Mouse (Mus musculus) embryonic stem cell, embryonic (primary cell): Measurements from ENCODE around the gene Slc22a5.

Experiments
- CTCF ChIA-PET, 4 experiments: fragments of 300-600 bp in 2 of 4; fragments of 350-600 bp in 2 of 4; sonication (Branson Sonifier 250); formaldehyde crosslinking; loops; one replicate each; lab custom pipeline; 2022; ENCODE audit warnings: inconsistent platforms in 2 of 4; lab: Charles Lee
- POLR2A ChIA-PET, 4 experiments: fragments of 300-600 bp in 2 of 4; fragments of 350-600 bp in 2 of 4; sonication (Branson Sonifier 250); formaldehyde crosslinking; loops; one replicate each; lab custom pipeline; 2022; ENCODE audit warnings: antibody characterized with exemption in 4 of 4, inconsistent platforms in 1 of 4; lab: Charles Lee

The Slc22a5 gene

DNA sequence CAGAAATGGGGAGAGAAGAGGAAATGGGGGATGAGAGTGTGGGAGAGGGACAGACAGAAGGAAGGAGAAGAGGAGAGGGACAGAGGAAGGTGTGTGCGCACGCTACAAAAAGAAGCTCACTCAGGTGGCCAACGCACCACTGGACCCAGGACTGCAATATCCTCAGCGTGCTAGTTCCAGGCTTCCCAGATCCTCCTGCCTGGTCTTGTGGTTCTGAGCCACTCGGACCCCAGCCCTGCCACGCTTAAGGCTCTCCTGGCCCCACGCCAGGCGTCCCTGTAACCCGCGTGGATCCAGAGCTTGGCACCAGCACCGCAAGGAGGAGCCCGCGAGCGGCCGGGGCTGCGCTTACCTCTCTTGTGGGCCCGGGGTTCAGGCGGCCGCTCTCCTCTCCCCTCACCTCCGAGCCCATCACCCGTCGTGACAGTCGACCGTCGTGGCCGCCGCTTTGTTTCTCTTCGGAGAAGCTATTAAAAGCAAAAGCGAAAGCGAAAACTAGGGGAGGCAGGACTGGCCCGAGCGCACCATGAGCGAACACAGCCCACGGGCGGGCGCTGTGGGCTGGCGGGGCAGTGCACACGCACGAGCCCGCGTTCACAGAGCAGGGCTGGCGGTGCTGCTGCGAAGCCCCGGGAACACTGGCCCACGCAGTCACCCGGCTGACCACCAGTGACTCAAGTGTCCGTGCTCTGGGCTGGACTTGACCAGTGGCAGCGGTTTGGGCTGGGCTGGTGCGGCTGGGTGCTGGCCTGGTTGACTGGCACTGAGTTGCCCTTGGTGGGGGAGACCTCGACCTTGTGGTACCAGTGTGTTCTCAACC is 32.5 kb downstream of the Slc22a5 start, which contains the start of gene Gm12216:
Gm12216 (minus strand) TSS at position 496 of the 820 bp plus-strand sequence.
- CTCF ChIA-PET, result interaction anchor here (0.6 to 3.0 kb wide), 19 partner anchors 9 to 267 kb away, joined by 3 to 16 read pairs (median 4); partner anchors contain the start of gene Rad50 (in 1 of the 4)

GRCm38 (mm10) chr11:53858058-53858760 is 33.3 kb downstream of the Slc22a5 start:
- ChIA-PET POLR2A (interaction anchor here (0.6 to 2.1 kb wide), 9 partner anchors 9 to 189 kb away, joined by 3 to 6 read pairs (median 3); partner anchors contain the start of gene Irf1 (in 1 of the 4)), CTCF (interaction anchor here (0.6 to 3.0 kb wide), 22 partner anchors 8 to 399 kb away, joined by 3 to 16 read pairs (median 4); partner anchors contain the start of gene Rad50 (in 1 of the 4))

More for the DNA sequence above, 32.5 kb downstream of the Slc22a5 start, which contains the start of gene Gm12216:
- POLR2A ChIA-PET, result interaction anchor here in 3 of 4 experiments (0.6 to 1.4 kb wide), 8 partner anchors 10 to 496 kb away, joined by 3 to 5 read pairs (median 3); partner anchors contain the start of gene Irf1 (in 1 of the 3)

GRCm38 (mm10) chr11:53853665-53854064 is 37.8 kb downstream of the Slc22a5 start:
- ChIA-PET CTCF (interaction anchor here in 2 of 4 experiments (0.8 to 5.7 kb wide), 2 partner anchors 116 kb away, joined by 3 to 50 read pairs; no protein-coding TSS in a partner anchor), POLR2A (no interaction called here)

GRCm38 (mm10) chr11:53851795-53852194 is 39.7 kb downstream of the Slc22a5 start:
- ChIA-PET POLR2A (interaction anchor here in 2 of 4 experiments (0.6 to 1.2 kb wide), 3 partner anchors 90 to 1723 kb away, joined by 3 to 5 read pairs (median 3); no protein-coding TSS in a partner anchor), CTCF (interaction anchor here (0.6 to 5.7 kb wide), 7 partner anchors 9 to 141 kb away, joined by 3 to 50 read pairs (median 6); no protein-coding TSS in a partner anchor)

DNA sequence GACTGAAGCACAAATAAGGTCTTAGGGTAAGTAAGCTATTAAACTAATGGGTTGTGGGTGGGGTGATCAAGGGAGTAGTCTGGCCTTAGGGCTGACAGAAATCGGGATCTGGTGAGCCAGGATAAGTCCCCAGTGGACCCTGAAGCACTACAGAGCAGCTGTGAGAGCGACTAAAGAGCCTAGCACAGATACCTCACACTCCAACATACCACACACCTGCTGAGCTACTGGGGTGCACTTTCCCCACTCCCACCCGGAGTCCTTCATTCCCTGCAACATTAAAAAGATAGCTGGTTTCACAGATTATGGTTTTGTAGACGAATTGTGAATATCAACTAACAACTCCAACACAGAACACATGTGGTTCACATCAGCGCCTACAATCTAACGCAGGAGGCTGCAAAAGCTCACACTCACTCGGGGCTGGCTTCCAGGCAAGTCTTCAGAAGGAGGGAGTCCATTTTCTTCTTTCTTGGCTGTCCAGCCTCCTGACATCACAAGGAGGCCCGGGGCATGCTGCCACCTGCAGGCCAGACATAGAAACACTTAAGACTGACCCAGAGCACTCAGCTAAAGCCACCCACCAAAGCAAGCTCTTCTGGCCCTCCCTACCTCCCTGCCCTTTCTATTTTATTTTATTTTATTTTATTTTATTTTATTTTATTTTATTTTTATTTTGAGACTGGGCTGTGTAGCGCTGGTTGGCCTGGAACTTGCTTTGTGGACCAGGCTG is 41.7 kb downstream of the Slc22a5 start:
- CTCF ChIA-PET, result interaction anchor here (0.5 to 5.7 kb wide), 70 partner anchors 8 to 383 kb away, joined by 3 to 50 read pairs (median 5); partner anchors contain the start of genes Gm12216 (in 4 of the 4) and Irf1 (in 1 of the 4)
- POLR2A ChIA-PET, result interaction anchor here in 3 of 4 experiments (0.5 to 2.4 kb wide), 27 partner anchors 9 to 239 kb away, joined by 3 to 13 read pairs (median 4); partner anchors contain the start of genes Irf1 (in 3 of the 3), Rad50 (in 2 of the 3), Gm12216 (in 1 of the 3) and Slc22a21 (in 1 of the 3)

DNA sequence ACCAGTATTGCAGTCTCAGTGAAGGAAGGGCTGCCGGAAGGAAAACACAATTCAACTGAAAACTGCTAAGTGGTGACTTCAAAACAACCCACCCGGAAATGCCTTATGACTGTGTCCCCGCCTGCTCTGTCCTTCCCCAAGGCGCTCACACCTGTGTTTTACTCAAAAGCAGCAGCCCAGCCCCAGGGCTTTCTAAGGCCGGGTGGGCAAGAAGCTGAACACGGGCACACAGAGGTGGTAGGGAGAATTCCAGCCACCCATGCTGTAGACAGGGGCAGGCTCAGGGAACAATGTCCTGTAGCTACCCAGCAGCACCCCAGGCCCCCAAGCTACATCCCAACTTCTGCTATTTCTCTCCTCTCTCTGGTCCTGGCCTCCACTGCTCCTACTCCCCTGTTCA is 45.8 kb downstream of the Slc22a5 start:
- ChIA-PET POLR2A (interaction anchor here in 2 of 4 experiments (0.6 to 1.8 kb wide), 7 partner anchors 8 to 138 kb away, joined by 3 to 4 read pairs (median 3); partner anchors contain the start of genes Gm12216 (in 1 of the 2) and Irf1 (in 1 of the 2)), CTCF (interaction anchor here in 3 of 4 experiments (0.8 to 1.7 kb wide), 7 partner anchors 63 to 110 kb away, joined by 3 to 5 read pairs (median 4); no protein-coding TSS in a partner anchor)

GRCm38 (mm10) chr11:53843106-53843505 is 48.4 kb downstream of the Slc22a5 start:
- POLR2A ChIA-PET, result interaction anchor here in 1 of 4 experiments (1.4 to 1.9 kb wide), 3 partner anchors 39 to 82 kb away, joined by 3 to 4 read pairs (median 4); no protein-coding TSS in a partner anchor
- CTCF ChIA-PET, result interaction anchor here in 1 of 4 experiments (1.0 kb wide), 1 partner anchor 105 kb away, joined by 3 read pairs; no protein-coding TSS in a partner anchor

- CTCF ChIA-PET, result interaction anchor here in 2 of 4 experiments (1.1 to 1.5 kb wide), 4 partner anchors 8 to 105 kb away, joined by 3 to 5 read pairs (median 4); no protein-coding TSS in a partner anchor
These were observed 49.3 kb downstream of the Slc22a5 start for GRCm38 (mm10) chr11:53842161-53842581.

GRCm38 (mm10) chr11:53841514-53841913 is 49.9 kb downstream of the Slc22a5 start:
- CTCF ChIA-PET, result interaction anchor here in 2 of 4 experiments (0.6 to 1.5 kb wide), 5 partner anchors 9 to 214 kb away, joined by 3 to 5 read pairs (median 3); no protein-coding TSS in a partner anchor
- POLR2A ChIA-PET, result interaction anchor here in 3 of 4 experiments (0.5 to 1.9 kb wide), 5 partner anchors 38 to 532 kb away, joined by 3 to 6 read pairs (median 4); partner anchors contain the start of gene Irf1 (in 1 of the 3)

More at GRCm38 (mm10) chr11:53842161-53842581, 49.3 kb downstream of the Slc22a5 start:
- POLR2A ChIA-PET, result interaction anchor here in 2 of 4 experiments (1.3 to 1.9 kb wide), 5 partner anchors 38 to 81 kb away, joined by 3 to 6 read pairs (median 4); partner anchors contain the start of gene Irf1 (in 1 of the 2)

- CTCF ChIA-PET, result interaction anchor here (1.0 to 1.7 kb wide), 9 partner anchors 9 to 212 kb away, joined by 3 to 9 read pairs (median 4); partner anchors contain the start of gene Gm17334 (in 1 of the 4)
These were observed 51.5 kb downstream of the Slc22a5 start for GRCm38 (mm10) chr11:53839663-53840642.

GRCm38 (mm10) chr11:53839147-53839546 is 52.3 kb downstream of the Slc22a5 start:
- ChIA-PET POLR2A (interaction anchor here in 2 of 4 experiments (1.2 to 2.0 kb wide), 4 partner anchors 10 to 105 kb away, joined by 3 to 8 read pairs (median 4); partner anchors contain the start of gene Irf1 (in 1 of the 2)), CTCF (interaction anchor here (1.0 to 1.7 kb wide), 5 partner anchors 10 to 103 kb away, joined by 3 to 9 read pairs (median 6); no protein-coding TSS in a partner anchor)

More at GRCm38 (mm10) chr11:53839663-53840642, 51.5 kb downstream of the Slc22a5 start:
- POLR2A ChIA-PET, result interaction anchor here in 2 of 4 experiments (1.2 to 2.0 kb wide), 4 partner anchors 9 to 106 kb away, joined by 3 to 8 read pairs (median 4); partner anchors contain the start of gene Irf1 (in 1 of the 2)

DNA sequence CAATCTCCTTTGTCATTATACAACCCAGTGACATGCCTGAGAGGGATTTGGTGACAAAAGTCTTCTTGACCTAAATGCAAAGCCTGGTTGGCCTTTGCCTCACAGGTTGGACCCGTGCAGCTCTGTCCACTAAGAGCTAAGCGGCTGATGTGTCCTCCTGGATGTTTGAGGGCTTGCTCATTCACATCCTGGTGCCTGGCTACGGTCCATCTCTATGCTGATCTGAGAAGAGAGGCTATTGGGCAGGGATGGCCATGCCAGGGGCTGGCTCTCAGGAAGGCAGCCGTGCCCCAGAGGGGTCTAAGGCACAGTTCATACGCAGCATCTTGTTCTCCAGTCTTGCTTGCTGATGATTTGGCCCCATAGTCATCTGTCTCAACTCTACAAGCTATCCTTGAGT is 53.7 kb downstream of the Slc22a5 start:
- ChIA-PET POLR2A (interaction anchor here in 1 of 4 experiments (1.3 to 1.4 kb wide), 2 partner anchors 8 to 70 kb away, joined by 3 read pairs; no protein-coding TSS in a partner anchor), CTCF (interaction anchor here in 1 of 4 experiments (1.0 kb wide), 1 partner anchor 13 kb away, joined by 5 read pairs; no protein-coding TSS in a partner anchor)

DNA sequence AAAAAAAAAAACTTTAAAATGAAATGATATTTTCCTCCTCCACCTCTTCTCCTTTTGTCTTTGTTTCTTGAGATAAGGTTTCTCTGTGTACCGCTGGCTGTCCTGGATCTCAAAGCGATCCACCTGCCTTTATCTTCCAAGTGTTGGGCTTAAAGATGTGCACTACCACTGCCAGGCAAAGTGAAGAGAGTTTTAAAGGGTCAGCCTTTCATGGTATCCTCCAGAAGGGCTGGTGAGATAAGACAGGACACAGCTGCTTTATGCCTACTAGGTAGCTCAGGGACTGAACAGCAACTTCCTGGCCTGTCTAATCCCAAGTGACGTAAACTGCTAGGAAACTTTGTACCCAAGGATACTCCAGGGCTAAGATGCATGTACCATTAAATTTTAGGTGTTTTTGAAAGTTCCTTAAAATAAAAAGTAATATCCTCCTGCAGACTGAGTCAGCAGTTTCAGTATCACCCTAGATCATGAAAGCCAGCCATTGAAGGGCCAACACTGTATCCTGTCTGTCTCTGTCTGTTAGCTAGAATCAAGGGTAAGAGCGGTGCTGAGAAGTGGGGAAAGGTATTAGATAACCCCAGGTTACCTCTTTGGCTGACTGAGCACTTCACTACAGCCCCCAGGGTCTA is 56.0 kb downstream of the Slc22a5 start:
- ChIA-PET CTCF (interaction anchor here in 2 of 4 experiments (0.7 to 1.1 kb wide), 2 partner anchors 101 to 386 kb away, joined by 3 to 4 read pairs; no protein-coding TSS in a partner anchor), POLR2A (interaction anchor here in 2 of 4 experiments (0.8 to 1.9 kb wide), 2 partner anchors 12 to 77 kb away, joined by 3 to 4 read pairs; no protein-coding TSS in a partner anchor)

DNA sequence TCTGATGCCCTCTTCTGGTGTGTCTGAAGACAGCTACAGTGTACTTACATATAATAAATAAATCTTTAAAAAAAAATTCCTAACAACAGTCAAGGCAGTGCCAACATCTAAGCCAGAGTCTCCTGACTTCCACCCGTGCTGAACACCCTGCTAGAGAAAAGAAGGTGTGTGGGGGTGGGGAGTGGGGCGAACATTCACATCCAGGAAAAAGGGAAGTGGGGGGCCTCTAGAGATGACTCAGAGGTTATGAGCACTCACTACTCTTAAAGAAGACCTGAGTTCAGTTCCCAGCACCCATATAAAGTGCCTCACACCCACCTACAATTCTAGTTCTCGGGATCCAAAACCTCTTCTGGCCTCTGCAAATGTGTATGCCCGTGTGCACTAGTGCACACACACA is 66.1 kb downstream of the Slc22a5 start:
- POLR2A ChIA-PET, result no interaction called here
- CTCF ChIA-PET, result no interaction called here
